Mouse (Mus musculus): ENCODE data around the gene Slc12a8.

DNA sequence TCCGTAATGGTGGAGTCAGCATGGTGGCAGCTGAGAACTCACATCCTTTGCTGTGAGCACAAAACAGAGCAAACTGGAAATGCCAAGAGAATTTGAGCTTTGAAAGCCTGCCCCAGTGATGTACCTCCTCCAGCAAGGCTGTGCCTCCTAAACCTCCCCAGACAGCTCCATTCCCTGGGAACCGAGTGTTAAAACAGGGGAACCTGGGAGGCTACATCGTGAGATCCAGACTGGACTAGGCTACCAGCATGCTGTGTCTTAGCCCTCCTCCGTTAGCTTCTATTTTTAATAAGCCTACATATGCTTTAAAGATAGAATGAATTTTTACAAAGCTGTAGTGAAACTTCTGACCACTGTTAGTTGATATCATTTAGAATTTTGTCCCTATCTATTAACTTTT is 184.7 kb downstream of the Slc12a8 start:
- no peak for TF ChIP-seq POLR2A (IDR thresholded peaks at IDR 0.05; ENCODE audit: extremely low read depth, insufficient read depth, low read length)
- no peak for TF ChIP-seq CTCF (IDR thresholded peaks at IDR 0.05; ENCODE audit: extremely low read depth, insufficient read depth, low read length)

Data from cortical plate, adult 2 months (tissue).